Mouse (Mus musculus) cerebellum, postnatal 4 days (tissue): ENCODE results near the gene Rgs6.

Source experiments
- DNase-seq, 2 experiments: peaks; one replicate each; pipeline ENCODE4 v3.0.0; 2022; ENCODE audit warnings: low spot score in 2 of 2, mixed read lengths in 1 of 2

The Rgs6 gene

GRCm38 (mm10) chr12:82756756-82757155 is 168.7 kb downstream of the Rgs6 start:
- DNase-seq: no peak

- no peak for DNase-seq
These were observed 169.3 kb downstream of the Rgs6 start for GRCm38 (mm10) chr12:82757367-82757766.

GRCm38 (mm10) chr12:82762046-82762445 is 174.0 kb downstream of the Rgs6 start:
- no peak for DNase-seq

GRCm38 (mm10) chr12:82768726-82769125 is 180.6 kb downstream of the Rgs6 start:
- no peak for DNase-seq

- DNase-seq: no peak
These were observed 184.1 kb downstream of the Rgs6 start for GRCm38 (mm10) chr12:82772215-82772614.

- DNase-seq: no peak
These were observed 186.5 kb downstream of the Rgs6 start for GRCm38 (mm10) chr12:82774576-82774975.

GRCm38 (mm10) chr12:82776686-82777085 is 188.6 kb downstream of the Rgs6 start:
- no peak for DNase-seq

- no peak for DNase-seq
These were observed 192.8 kb downstream of the Rgs6 start for GRCm38 (mm10) chr12:82780936-82781335.

GRCm38 (mm10) chr12:82781414-82781813 is 193.3 kb downstream of the Rgs6 start:
- DNase-seq: no peak

GRCm38 (mm10) chr12:82792122-82792521 is 204.0 kb downstream of the Rgs6 start:
- DNase-seq: no peak

GRCm38 (mm10) chr12:82799892-82800291 is 211.8 kb downstream of the Rgs6 start:
- DNase-seq: no peak

- no peak for DNase-seq
These were observed 213.6 kb downstream of the Rgs6 start for GRCm38 (mm10) chr12:82801736-82802135.

GRCm38 (mm10) chr12:82802711-82803110 is 214.6 kb downstream of the Rgs6 start:
- no peak for DNase-seq

GRCm38 (mm10) chr12:82805167-82805566 is 217.1 kb downstream of the Rgs6 start:
- DNase-seq: no peak

GRCm38 (mm10) chr12:82810631-82811030 is 222.5 kb downstream of the Rgs6 start:
- no peak for DNase-seq

- DNase-seq: no peak
These were observed 227.9 kb downstream of the Rgs6 start for GRCm38 (mm10) chr12:82815982-82816381.

GRCm38 (mm10) chr12:82819328-82819727 is 231.2 kb downstream of the Rgs6 start:
- DNase-seq: no peak

- DNase-seq: no peak
These were observed 231.9 kb downstream of the Rgs6 start for GRCm38 (mm10) chr12:82819991-82820390.

- no peak for DNase-seq
These were observed 234.9 kb downstream of the Rgs6 start for GRCm38 (mm10) chr12:82822821-82823620.

GRCm38 (mm10) chr12:82830333-82830732 is 242.2 kb downstream of the Rgs6 start:
- DNase-seq: no peak

- DNase-seq: no peak
These were observed 250.5 kb downstream of the Rgs6 start for GRCm38 (mm10) chr12:82838544-82838943.

GRCm38 (mm10) chr12:82841566-82841965 is 253.5 kb downstream of the Rgs6 start:
- DNase-seq: no peak

GRCm38 (mm10) chr12:82848304-82848872 is 260.3 kb downstream of the Rgs6 start:
- DNase-seq: no peak
